Mouse (Mus musculus): ENCODE measurements around the gene Gdnf. TPM values are rescaled to one million over a fixed set of nuclear protein-coding genes. Genes with fewer than 3 reads are reported as not detected.

Gene Gdnf
- total and polyA plus RNA-seq, 3 experiments = not detected

DNA sequence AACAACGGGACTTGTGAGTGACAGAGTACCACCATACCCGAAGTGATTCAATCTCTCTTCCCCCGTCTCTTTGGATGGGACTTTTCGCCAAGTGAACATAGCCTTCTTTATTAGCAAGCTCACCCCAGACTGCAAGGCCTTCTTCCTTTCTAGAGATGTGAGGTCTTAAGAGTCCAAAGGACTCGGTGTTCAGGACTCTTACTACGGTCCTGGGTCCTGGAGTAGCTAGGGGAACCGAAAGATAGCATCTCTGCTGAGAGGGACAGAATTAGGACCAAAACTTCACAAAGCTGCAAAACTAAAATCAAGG lies 3.7 kb downstream of the Gdnf start:
- H3K27ac ChIP-seq (ENCODE audit: insufficient read depth, low read depth) = no peak overlapping the region
- DNase-seq (ENCODE audit: extremely low read depth) = no peak
- H3K27me3 ChIP-seq (replicated peaks) = no peaks in the 10 kb centered on the region
- in situ Hi-C loops (cut with MboI; ENCODE audit: low pct_ligation_motif_present, low pct_unique_long_range_greater_than_20kb, low sequenced_read_pairs) = loop anchor here (25.0 kb wide), 1 partner anchor 352 kb away; no protein-coding TSS in a partner anchor
- H3K9ac ChIP-seq (ENCODE audit: insufficient read depth, low read depth) = no peak overlapping the region
- TF ChIP-seq CTCF (conservative IDR thresholded peaks at IDR 0.05 in 1 of 2, IDR thresholded peaks at IDR 0.05 in 1 of 2; ENCODE audit: low read depth in 2 of 2, low read length in 2 of 2) = no peak
- TF ChIP-seq RAD21 (IDR thresholded peaks at IDR 0.05; ENCODE audit: low read depth, low read length) = no peak
- no peak for TF ChIP-seq ZKSCAN1 (IDR thresholded peaks at IDR 0.05; ENCODE audit: borderline replicate concordance, low read depth, low read length)
- no peak for TF ChIP-seq GABPA (IDR thresholded peaks at IDR 0.05; ENCODE audit: insufficient replicate concordance, low read depth, low read length)
- no peak for TF ChIP-seq HCFC1 (IDR thresholded peaks at IDR 0.05; ENCODE audit: low read depth, low read length)
- TF ChIP-seq BHLHE40 (IDR thresholded peaks at IDR 0.05; ENCODE audit: low read depth, low read length) = no peak
- no peak for TF ChIP-seq PAX5 (IDR thresholded peaks at IDR 0.05; ENCODE audit: low read length)
- no peak for TF ChIP-seq USF2 (conservative IDR thresholded peaks at IDR 0.05; ENCODE audit: low read depth, low read length)
- no peak for TF ChIP-seq CHD2 (IDR thresholded peaks at IDR 0.05; ENCODE audit: low read length)
- no peak for TF ChIP-seq CHD1 (IDR thresholded peaks at IDR 0.05; ENCODE audit: low read depth, low read length)
- no peak for TF ChIP-seq ZMIZ1 (IDR thresholded peaks at IDR 0.05; ENCODE audit: low read depth, low read length)
- no peak overlapping the region for H3K4me2 ChIP-seq (ENCODE audit: insufficient read depth, low read depth, poor library complexity, severe bottlenecking)
- H3K4me3 ChIP-seq (replicated peaks in 1 of 3; ENCODE audit: low read depth in 2 of 3, low read length in 2 of 3, poor library complexity in 1 of 3) = no peak overlapping the region
- H3K79me2 ChIP-seq (replicated peaks; ENCODE audit: control insufficient read depth, extremely low read depth, insufficient read depth, poor library complexity, severe bottlenecking) = no peaks in the 10 kb centered on the region
- no peaks in the 10 kb centered on the region for H3K36me3 ChIP-seq (replicated peaks in 1 of 2; ENCODE audit: control insufficient read depth in 1 of 2, insufficient read depth in 1 of 2, low read length in 1 of 2)
- dilution Hi-C loops (cut with MboI; ENCODE audit: extremely low pct_ligation_motif_present, extremely low pct_unique_long_range_greater_than_20kb, low sequenced_read_pairs) = no loop called here
- no peaks in the 10 kb centered on the region for H3K9me3 ChIP-seq (replicated peaks; ENCODE audit: low read length)
- no peaks in the 10 kb centered on the region for H3K4me1 ChIP-seq (ENCODE audit: control insufficient read depth in 1 of 2, insufficient read depth in 2 of 2)

DNA sequence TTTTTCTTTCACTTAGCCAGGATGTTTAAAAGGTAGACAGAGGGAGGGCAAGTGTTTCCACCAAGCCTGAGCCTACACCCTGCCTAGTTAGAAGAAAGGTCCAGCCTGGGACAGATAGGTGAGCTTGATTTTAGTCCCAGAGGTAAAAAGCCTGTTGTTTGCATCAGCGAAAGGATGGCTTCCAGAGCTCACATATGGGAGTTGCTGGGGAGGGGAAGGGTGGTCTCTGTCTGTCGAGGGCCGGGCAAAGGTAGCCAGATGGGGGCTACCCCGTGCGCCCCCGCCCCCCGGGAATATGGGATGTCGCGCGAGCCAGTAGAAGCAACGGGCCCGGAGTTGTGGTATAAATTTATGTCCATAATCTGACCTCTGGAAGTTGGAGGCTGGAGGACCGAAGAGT lies 4.3 kb downstream of the Gdnf start:
- dilution Hi-C loops (cut with MboI; ENCODE audit: extremely low pct_ligation_motif_present, extremely low pct_unique_long_range_greater_than_20kb, low sequenced_read_pairs) = no loop called here
- H3K4me3 ChIP-seq (replicated peaks in 1 of 3; ENCODE audit: low read depth in 2 of 3, low read length in 2 of 3, poor library complexity in 1 of 3) = no peak overlapping the region
- H3K79me2 ChIP-seq (replicated peaks; ENCODE audit: control insufficient read depth, extremely low read depth, insufficient read depth, poor library complexity, severe bottlenecking) = no peaks in the 10 kb centered on the region
- H3K36me3 ChIP-seq (replicated peaks in 1 of 2; ENCODE audit: control insufficient read depth in 1 of 2, insufficient read depth in 1 of 2, low read length in 1 of 2) = no peaks in the 10 kb centered on the region
- no peak overlapping the region for H3K4me2 ChIP-seq (ENCODE audit: insufficient read depth, low read depth, poor library complexity, severe bottlenecking)
- no peak overlapping the region for H3K27ac ChIP-seq (ENCODE audit: insufficient read depth, low read depth)
- no peak for DNase-seq (ENCODE audit: extremely low read depth)
- H3K9me3 ChIP-seq (replicated peaks; ENCODE audit: low read length) = no peaks in the 10 kb centered on the region
- H3K9ac ChIP-seq (ENCODE audit: insufficient read depth, low read depth) = no peak overlapping the region
- no peaks in the 10 kb centered on the region for H3K4me1 ChIP-seq (ENCODE audit: control insufficient read depth in 1 of 2, insufficient read depth in 2 of 2)
- no peak for TF ChIP-seq MYC (IDR thresholded peaks at IDR 0.05; ENCODE audit: low read depth, low read length)
- TF ChIP-seq MEF2A (IDR thresholded peaks at IDR 0.05; ENCODE audit: borderline replicate concordance, low read depth, low read length) = no peak
- no peak for TF ChIP-seq RAD21 (IDR thresholded peaks at IDR 0.05; ENCODE audit: low read depth, low read length)
- TF ChIP-seq POLR2AphosphoS2 (IDR thresholded peaks at IDR 0.05; ENCODE audit: low read depth, low read length) = no peak
- TF ChIP-seq TBP (conservative IDR thresholded peaks at IDR 0.05; ENCODE audit: low read depth, low read length) = no peak
- no peak for TF ChIP-seq JUN (IDR thresholded peaks at IDR 0.05; ENCODE audit: insufficient read depth, low read depth, low read length)
- in situ Hi-C loops (cut with MboI; ENCODE audit: low pct_ligation_motif_present, low pct_unique_long_range_greater_than_20kb, low sequenced_read_pairs) = loop anchor here (25.0 kb wide), 1 partner anchor 353 kb away; no protein-coding TSS in a partner anchor
- no peaks in the 10 kb centered on the region for H3K27me3 ChIP-seq (replicated peaks)
